Mouse (Mus musculus): Measurements from ENCODE around the gene Rgl1. TPM values are rescaled to one million over a fixed set of nuclear protein-coding genes. Genes with fewer than 3 reads are reported as not detected.

Rgl1 gene
- total RNA-seq, 2 experiments from 2014 or later = 116 to 122 TPM

DNA sequence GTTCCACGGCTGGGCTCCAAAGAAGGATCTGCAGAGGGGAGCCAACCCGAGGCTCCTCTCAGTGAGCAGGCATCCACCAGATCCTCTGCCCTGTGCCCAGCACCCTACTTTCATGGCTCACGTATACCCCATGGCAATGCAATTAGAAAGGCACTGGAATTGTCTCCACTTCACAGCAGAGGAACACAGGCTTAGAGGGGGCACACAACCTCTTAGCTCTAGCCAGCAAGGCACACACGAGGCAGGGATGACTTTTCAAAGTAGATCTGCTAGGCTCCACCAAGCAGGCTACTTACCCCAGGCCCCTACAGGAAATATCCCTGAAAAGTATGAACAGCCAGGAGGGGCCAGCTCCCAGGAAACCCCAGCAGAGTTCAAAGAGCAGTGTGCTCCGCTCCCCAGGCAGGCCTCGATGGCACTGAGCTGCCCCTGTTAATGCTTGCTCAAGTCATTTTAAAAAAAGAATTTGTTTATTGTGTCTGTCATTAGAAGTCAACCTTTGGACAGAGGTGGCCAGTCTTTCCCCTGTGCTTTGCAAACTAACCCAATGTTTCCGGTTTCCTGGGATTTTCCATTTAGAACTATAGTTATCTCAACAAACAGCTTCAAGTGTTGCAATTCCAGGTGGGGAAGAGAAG, 151.3 kb downstream of the Rgl1 start:
- DNase-seq = no peak

GRCm38 (mm10) chr1:152613158-152613857, 152.8 kb downstream of the Rgl1 start:
- no peak for DNase-seq

GRCm38 (mm10) chr1:152612535-152613157, 153.5 kb downstream of the Rgl1 start:
- DNase-seq = no peak

DNA sequence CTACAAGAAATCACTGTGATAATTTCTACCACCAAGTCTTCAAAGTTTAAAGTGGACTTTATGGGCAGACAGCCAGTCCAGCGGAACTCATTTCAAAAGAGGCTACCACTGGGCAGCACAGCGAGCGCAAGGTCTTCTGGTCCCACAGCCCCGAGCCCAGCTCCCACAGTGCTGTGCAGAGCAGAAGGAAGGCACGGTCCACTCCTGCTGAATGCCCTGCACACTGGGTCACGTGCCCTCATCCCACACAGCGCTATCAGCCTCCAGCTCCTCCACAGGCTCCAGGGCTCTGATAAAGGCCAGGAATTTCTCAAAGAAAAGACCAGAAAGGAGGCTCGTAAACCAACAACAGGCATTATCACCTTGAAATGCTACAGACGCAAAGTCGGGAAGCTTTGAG, 156.6 kb downstream of the Rgl1 start:
- no peak for DNase-seq

- no peak for DNase-seq
These were observed 157.1 kb downstream of the Rgl1 start for GRCm38 (mm10) chr1:152609006-152609405.

GRCm38 (mm10) chr1:152607765-152608164, 158.4 kb downstream of the Rgl1 start:
- no peak for DNase-seq

- no peak for DNase-seq
These were observed 159.4 kb downstream of the Rgl1 start for GRCm38 (mm10) chr1:152606727-152607126.

- DNase-seq = no peak
These were observed 160.1 kb downstream of the Rgl1 start for GRCm38 (mm10) chr1:152605895-152606625.

DNA sequence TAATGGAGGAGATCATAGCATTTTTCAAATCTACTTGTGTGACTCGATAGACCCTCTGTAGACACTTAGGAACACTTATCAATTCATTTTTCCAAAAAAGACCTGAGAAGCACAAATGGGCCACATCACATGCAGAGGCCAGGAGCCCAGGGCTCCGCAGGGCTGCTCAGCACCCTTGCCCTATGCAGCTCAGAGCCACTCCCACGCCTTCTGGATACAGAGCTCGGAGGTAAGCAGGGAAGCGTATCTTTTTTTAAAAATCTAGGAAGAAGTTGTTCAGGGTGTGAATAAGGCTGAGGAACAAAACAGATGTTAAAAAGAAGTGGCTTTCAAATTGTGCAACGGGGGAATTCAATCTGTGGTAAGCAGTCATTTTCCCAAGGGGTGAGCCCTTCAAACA, 162.0 kb downstream of the Rgl1 start:
- DNase-seq = no peak

DNA sequence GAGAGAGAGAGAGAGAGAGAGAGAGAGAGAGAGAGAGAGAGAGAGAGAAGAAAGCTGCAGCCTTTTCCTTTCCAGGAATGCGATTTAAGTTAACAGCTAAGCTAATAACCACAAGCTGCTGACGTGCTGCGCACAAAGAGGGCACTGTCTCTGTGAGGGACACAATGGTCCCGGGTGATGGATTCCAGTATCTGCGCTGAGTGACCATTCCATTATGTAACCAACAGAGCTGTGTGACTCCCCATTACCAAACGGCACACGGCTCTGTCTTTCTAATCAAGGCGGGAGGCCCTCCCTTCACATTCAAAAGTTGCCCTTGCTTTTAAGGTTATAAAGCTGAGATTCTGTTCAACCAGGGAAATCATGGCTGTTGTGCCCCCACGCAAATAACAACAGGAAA, 162.5 kb downstream of the Rgl1 start:
- DNase-seq = no peak

DNA sequence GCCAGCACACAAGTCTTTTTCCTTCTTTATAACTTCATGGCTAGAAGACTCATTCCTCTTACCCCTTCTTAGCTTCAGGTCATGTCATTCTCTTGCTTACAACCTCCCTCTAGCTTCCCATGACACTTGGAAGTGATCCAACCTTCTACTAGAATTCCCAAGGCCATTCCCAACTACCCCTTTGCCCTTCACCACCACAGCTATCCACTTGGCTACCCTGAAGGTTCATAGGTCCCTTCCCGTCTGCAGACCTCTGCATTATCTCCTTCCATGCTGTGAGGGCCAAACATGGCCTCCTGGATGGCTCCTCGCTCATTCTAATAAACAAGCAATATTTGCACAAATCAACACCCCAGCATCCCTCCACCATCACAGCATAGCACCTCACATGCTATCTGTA, 165.7 kb downstream of the Rgl1 start:
- no peak for DNase-seq

GRCm38 (mm10) chr1:152599347-152599746, 166.8 kb downstream of the Rgl1 start:
- DNase-seq = no peak

GRCm38 (mm10) chr1:152594690-152595089, 171.5 kb downstream of the Rgl1 start:
- no peak for DNase-seq

DNA sequence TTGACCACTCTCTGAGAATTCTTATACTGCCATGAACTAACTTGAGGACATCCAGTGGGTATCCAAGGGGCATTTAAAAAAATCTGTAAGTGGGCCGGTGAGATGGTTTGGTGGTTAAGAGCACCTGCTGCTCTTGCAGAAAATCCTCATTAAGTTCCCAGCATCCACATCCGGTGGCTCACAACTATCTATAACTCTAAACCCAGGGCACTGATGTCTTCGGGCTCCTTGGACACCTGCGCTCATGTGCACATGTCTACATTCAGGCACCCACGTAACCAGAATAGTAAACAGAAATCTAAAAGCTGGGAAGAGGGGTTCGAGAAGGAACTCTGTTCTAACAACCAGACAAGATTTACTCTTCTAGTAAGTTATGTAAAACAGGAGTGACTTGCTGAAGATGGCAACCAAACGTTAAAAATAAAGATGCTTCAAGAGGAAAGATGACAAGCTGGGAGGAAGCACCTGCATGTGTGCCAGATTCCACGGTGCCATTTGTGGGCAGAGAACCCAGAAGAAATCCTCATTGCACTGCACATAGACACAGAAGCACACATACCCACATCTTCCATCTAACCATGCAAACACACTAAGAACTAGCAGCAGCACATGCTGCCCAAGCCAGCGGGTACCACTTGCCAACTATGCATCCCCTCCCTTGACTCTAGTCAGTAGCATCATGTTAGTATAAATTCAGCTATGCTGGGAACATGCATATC, 172.2 kb downstream of the Rgl1 start:
- DNase-seq = no peak

- no peak for DNase-seq
These were observed 172.8 kb downstream of the Rgl1 start for GRCm38 (mm10) chr1:152593382-152593781.

GRCm38 (mm10) chr1:152592609-152593008, 173.5 kb downstream of the Rgl1 start:
- no peak for DNase-seq

DNA sequence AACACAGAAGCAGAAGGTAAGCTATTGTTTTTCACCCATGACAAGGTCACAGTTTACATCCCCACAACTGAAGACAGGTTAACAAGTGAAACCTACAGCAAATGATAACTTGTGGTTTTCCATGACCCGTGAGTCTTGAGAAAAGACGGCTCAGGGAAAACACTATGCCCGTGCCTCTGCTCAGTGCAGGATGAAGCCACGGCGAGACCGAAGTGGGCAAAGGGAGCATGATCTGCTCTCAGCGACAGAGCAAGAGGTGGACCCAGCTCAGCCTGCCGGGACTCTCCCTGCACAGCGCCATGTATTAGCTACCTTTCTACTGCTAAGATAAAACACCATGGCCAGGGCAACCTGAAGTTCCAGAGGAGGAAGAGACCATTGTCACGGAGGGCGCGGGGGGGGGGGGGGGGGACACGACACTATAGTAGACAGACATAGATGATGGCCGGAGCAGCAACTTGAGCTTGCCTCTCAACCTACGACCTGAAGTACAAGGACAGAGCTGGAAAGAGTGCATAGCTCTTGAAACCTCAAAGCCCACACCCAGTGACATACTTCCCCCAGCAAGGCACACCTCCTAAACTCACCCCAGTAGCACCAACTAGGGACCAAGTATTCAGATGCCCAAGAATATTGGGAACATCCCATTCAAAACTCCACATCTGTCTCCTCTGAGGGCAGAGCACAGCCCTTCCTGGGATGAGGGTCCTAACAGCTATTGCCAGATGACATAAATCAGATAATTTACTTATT, 174.2 kb downstream of the Rgl1 start:
- DNase-seq = no peak

DNA sequence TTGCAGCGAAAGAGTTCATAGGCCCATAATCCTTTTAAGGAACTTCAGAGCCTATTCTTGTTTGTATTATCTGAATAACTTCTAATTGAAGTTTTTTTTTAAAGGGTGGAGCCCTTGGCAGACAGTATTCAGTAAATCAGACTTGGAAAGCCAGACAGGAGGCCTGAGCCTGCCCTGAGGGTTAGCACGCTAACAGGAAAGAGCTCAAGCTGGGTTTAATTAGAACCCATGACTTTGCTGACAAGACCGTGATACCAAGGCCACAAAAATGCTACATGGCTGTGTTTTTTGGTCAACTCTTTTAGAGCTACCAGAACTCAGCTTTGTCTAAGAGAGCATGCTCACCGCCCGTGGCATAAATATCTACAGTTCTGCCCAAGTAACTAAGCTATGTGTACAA, 175.8 kb downstream of the Rgl1 start:
- no peak for DNase-seq

GRCm38 (mm10) chr1:152589331-152589935, 176.7 kb downstream of the Rgl1 start:
- no peak for DNase-seq

- no peak for DNase-seq
These were observed 178.7 kb downstream of the Rgl1 start for GRCm38 (mm10) chr1:152587431-152587830.

DNA sequence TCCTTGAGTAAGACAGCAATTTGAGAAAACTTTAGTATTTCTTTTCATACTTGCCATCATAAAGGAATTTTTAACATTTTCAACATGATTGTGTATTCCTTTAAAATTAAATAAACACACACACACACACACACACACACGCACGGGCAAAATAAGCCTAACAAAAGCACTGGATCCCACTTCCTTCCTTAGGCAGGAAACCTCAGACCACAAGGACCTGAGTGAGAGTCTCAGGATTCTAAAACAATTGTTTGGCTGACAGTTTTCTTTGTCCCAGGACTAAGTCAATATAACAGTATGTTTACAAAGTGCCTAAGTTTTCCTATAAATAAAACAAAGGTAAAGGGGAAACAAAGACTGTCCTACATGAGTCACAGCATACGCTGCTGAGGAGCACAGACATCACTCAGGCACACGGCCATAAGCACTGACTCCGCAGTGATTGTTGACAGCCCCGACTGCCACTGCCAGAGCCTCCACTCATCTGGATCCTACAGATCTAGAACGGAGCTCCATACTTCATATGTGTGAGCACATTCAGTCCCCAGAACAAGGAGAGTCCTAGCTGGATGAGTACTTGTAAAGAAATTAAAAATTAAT, 180.7 kb downstream of the Rgl1 start:
- DNase-seq = no peak
